Mouse (Mus musculus) adrenal gland, postnatal 10 days (tissue): ENCODE data around the gene Rnf38. TPM values are rescaled to one million over a fixed set of nuclear protein-coding genes. Genes with fewer than 3 reads are reported as not detected.
A peak's percentile ranks its signal among the peaks of the same experiment; 100 is the strongest.

Experiments used
- DNase-seq: peaks from one replicate; pipeline ENCODE4 v3.0.0; 2021; ENCODE audit warnings: mixed read lengths
- total RNA-seq, 2 experiments: library from RNA; stranded (reverse); gene quantifications; 2 replicates each; pipeline ENCODE4 v1.2.3; 2021

Rnf38 gene
- total RNA-seq, 2 experiments from 2014 or later, result 33.0 to 49.2 TPM

DNA sequence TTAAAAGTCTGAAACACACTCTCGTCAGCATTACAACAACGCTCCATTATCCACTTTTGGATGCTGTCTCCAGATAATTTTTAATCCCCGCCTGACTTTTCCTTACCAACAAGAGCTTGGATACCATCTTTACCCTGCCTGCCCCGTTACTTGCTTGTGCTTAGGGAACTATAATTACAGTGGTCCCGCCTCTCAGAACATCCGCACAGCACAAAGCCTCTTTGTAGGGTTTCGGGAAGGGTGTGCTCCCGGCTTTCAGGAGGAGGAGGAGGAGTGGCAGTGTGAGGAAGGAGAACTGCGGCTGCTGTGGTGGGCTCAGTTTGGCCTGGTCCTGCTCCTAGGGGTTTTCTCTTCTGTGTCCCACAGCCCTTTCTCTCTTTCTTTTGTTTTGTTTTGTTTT is 9.4 kb downstream of the Rnf38 start:
- no peak for DNase-seq

DNA sequence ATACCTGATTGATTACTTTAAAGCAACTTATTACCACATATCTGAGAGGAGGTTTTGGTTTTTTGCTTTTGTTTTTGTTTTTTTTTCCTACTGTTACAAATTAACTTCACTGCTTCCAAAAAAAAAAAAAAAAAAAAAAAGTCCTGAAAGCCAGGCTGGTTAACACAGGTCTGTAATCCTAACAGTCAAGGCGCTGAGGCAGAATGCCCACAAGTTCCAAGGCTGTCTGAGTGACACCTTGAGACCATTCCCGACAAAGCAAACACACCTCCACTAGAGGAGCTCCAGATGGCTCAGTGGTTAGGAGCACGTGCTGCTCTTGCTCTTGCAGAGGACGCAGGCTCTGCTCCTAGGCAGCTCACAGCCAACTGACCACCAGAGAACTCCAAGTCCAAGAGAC is 10.1 kb downstream of the Rnf38 start:
- DNase-seq, result no peak

DNA sequence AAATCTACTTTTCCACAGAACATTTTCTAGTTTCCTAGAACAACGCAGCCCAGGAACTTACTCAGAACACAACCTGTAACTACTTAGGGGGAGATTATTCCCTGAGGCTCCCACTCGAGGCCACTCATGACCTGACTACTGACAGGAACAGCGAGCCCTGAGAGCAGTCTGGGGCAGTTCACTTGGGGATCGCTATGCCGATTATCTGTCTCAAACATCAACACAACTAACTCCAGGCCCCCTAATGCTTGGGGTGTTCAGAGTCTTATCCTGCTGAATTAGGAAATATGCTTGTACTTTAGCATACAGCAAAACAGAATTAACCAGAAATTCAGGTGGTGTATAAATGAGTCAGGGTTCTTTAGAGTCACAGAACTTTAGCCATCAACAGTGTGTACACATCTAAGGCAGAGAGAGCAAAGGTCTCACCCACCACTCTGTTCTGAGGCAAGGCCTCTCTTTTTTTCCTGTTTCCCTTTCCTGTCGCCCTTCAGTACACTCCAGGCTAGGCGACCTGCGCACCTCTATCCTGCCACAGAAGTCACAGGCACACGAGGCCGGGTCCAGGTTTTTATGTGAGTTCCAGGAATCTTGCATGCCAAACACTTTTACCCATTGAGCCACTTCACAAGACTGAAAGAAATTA is 16.7 kb downstream of the Rnf38 start:
- DNase-seq, result no peak

DNA sequence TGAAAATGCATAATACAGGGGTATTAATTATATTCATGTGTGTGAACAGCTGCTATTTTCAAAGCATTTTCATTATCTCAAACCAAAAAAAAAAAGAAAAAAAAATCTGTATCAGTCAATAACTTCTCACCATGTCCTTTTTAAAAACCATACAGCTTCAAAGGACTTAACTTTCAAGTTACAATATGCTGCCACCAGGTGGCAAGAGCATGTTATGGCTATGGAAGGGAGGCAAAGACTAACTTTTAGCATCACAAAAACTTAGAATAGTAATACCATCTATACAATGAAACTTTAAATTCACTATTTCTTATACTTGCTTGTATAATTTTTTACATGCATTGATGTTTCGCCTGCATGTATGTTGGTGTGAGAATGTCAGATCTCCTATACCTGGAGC is 33.6 kb downstream of the Rnf38 start:
- DNase-seq, result peak; percentile 42

DNA sequence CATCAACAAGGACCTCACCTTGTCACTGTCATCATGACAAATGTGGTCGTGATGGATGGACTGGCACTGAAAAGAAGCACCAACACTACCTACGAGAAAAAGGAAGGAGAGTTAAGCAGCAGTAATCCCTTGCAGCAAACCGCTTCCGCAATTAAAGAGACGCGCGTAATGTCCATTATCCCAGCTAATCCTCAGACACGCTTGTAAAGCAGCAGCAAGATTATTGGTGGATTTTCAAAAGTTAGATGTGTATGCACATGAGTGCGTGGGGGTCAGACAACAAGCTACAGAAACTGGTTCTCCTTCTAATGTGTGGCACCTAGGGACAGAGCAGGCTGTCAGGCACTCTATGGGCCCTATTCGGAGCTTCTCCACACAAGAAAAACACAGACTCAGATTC is 46.2 kb downstream of the Rnf38 start:
- DNase-seq, result no peak

DNA sequence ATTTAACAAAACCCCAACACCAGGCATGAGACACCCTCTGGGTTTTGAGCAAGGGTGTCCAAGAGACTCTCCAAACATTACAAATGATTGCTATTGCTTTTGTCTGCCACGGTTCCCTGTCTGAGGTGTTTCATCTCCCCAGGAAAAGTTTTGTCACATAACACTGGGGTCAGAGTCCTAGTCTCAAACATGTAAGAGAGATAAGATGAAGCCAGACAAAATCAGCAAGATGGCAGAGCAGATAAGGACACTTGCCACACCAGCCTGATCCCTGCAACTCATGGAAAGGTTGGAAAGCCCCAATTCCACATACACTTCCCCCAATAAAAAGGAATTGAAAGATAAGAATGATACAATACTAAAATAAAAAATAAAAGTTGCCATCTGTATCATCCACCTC is 49.7 kb downstream of the Rnf38 start:
- no peak for DNase-seq

DNA sequence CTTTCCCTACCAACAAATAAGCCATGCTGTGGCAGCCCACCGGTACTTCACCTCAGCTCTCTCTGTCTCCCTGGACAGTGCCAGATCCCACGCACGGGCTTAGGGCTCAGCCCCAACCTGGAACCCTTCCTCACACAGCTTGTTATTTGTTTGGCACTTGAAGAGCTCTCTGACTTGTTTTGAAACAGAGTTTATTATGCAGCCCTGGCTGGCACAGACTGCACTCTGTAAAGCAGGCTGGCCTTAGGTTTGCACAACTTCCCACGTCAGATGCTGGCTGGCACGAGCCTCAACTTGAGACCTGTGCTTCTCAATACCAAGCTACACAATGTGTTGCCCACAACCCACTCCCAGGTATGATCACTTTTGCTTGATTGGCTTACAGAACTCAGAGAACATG is 53.8 kb downstream of the Rnf38 start:
- DNase-seq, result peak; percentile 69

DNA sequence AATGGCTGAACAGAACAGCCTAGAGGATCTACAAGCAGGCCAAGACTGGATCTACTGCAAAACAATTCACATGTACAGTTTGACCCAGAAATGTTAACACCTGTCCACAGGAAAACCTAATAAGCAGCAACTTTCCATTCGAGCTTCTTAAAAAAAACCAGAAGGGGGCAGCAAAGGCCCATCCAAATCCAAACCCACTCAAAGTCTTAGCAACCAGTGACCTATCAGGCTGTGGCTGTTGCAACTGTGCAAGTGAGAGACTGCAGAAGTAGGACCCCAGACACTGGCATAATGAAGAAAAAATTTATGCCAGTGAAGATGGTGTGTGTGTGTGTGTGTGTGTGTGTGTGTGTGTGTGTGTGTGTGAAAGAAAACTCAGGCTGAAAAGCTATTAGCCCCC is 60.4 kb downstream of the Rnf38 start:
- peak; percentile 59 for DNase-seq

DNA sequence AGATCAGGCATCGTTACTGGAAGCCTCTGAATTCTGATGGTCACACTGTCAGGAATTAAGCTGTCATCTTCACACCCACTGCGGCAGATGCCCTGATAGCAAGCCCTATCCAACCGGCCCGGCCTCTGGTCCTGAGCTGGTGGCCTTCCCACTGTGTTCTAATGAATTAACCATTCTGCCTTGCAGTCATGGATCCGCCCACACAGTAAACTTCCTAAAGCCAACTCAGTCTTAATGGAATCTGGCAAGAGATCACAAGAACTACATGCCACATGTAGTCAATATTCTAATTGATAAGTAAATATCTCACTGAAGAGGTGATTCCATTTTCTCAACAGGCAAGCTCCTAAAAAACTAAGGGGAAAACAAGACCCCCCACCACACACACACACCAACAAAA is 60.9 kb downstream of the Rnf38 start:
- DNase-seq, result no peak

DNA sequence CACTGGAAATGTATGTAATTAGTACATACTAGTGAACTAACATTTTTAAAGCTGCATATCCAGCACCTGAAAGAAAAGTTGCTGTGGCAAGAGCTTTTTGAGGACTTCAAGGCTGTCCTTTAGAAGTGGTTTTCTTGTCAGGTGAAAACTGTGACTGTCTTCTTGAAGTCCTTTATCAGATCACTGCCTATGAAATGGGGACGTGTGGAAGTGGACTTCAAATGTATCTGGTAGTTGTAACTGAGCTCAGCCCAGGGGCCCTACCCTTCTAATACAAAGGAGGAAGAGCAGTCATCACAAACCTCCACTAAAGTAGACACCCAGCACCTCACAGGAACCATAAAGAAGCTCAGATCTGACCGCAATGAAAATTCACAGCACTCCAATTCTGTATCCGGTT is 63.7 kb downstream of the Rnf38 start:
- no peak for DNase-seq

DNA sequence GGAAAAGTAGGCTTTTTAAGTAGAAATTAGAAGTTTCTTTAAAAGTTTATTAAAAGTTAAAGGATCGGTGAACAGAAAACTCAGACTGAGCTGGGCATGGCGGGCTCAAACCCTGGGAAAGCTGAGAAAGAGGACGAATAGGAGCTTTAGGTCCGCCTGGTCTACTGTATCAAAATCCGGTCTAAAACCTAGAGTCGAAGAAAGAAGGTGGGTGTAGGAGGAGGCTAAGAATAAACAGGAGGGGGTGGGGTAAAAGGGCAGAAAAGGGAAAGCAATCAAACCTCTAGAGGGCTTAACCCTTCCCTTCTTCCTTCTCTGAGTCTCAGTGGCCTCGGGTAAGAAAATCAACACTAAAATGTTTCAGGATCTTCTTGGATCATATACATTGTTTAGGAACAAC is 64.8 kb downstream of the Rnf38 start:
- DNase-seq, result no peak

DNA sequence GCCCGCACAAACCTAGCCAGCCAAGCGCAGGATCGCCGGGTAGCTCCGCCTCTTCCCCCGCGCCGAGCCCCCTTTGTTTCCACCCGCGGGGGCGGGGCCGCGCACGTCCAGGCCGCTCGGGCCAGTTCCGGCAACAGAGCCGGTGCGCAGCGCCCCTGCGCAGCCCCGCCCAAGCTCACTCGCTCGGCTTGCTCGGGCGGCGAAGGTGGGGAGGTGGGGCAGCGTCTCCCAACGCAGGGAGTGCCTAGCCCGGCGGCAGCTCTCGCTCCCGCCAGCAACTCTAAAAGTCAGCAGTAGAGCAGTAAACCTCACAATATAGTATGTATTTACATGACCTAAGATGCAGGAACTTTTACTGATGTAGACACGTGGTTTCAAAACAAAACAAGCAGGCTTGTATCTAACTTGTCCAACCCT is 65.3 kb downstream of the Rnf38 start:
- DNase-seq, result peak; percentile 98

DNA sequence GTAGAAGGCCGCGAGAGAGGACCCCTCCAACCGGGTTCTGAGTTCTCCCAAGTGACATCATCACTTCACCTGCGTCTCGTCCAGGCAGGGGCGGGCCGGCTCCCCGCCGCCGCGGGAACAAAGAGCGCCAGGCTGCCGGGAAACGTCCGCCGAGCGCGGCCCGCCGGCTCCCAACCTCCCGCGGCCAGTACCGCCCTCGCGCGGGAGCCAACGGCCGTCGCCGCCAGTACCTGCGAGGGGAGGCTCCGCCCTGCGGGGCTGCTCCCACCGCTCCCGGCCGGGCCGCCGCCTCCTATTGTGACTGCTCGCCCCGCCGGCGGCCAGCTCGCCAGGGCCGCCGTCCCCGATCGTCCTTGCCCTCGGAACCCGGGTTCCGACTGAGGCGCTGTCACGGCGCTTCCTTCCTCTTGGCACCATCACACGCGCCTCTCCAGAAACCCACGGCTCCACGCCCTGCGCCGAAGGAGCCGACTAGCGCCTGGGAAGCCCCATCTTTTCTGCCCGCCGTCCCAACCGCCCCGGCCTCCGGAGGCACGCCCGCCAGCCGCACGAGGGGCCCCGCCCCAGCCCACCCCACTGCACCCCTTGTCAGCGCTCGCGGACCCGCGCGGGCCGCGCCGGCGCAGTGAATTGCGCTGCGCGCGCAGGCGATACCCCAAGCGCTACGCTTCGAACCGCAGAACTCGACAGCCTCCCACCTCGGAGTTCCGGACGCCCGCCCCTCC is 66.0 kb downstream of the Rnf38 start:
- peak; percentile 90 for DNase-seq

DNA sequence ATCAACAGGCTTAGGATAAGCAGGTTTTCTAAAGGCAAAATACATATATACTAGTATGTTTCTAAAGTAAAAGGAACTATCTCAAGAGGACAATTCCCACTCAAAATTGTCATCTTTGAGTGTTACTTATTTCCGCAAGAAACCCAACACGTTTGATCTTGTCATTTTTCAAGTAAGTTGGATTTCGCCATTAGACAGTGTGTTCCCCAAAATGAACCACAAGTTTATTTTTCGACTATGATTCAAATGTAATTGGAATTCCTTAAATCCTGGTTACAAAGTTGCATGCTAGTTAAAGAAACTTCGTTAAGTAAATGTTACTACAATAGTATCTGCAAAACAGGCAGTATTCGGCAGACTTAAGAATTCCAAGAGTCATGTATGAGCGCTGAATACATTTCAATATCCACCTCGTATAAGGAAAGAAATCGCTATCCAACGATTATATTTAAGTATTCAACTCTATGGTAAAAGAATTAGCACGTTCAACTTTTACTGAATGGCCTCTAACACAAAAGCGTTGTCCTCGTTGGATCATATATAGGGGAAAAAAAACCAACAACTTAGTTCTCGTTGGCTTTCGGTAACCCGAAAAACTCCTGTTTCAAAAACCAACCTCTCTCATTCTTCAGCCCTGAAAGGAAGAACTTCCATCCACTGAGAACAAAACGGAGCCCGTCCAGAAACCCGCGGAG is 66.7 kb downstream of the Rnf38 start:
- no peak for DNase-seq

DNA sequence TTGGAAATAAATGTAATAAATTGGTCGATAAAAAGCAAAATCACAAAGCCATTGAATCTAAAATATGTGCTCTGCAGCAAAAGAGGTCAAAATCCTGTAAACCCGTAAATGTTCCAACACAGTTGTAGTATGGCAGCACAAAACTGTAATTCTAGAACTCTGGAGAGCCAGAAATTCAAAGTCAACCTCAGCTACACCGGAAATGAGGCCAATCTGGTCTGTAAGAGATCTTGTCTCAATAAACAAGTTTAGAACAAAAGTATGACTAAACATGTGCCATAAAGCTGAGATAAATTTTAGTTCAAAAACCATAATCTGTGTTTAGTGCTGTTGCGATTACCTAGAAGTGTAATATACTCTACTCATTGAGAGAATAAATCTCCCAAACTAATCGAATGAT is 69.0 kb downstream of the Rnf38 start:
- DNase-seq, result no peak

DNA sequence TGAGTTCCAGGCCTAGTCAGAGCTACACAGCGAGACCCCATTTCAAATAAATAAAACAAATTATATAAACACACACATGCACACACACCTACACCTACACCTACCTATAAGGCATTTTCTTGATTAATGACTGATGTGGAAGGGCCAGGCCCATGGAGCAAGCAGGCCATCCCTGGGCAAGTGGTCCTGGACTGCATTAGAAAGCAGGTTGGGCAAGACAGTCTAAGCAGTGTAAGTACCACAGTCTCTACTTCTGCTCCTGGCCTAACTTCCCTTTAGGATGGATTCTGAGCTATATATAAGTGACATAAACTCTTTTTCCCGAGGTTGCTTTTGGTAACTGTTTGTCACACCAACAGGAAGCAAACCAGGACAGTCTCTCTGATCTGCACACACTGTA is 70.6 kb downstream of the Rnf38 start:
- no peak for DNase-seq

DNA sequence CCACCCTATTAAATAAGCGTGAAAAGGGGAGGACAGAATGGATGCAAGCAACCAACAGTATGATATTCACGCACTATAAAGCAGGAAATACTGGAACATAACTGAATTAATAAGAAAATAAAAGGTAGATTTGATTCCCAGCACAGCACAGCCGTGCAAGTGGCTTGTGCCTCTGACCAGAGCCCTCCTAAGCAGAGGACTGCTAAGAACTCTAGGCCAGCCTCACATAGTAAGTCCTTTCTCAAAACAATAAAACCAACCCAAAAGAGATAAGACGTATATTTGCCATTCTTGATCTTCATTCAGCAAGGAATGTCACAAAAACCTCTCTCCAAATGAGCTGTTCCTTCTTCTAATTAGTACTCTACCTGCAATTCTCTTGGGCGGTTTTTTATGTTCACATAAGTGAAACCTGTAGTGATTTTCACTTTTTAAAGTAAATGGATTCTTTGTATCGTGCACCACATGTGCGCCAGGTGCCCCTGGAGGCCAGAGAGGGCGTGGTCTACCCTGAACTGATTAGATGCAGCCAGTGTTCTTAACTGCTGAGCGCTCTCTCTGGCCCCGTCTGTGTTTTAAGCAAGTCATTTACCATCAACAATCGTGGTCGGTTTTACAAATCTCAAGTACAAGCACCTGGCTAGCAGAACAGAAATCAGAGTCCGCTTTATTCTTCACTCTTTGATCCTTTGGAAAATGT is 72.4 kb downstream of the Rnf38 start:
- no peak for DNase-seq

DNA sequence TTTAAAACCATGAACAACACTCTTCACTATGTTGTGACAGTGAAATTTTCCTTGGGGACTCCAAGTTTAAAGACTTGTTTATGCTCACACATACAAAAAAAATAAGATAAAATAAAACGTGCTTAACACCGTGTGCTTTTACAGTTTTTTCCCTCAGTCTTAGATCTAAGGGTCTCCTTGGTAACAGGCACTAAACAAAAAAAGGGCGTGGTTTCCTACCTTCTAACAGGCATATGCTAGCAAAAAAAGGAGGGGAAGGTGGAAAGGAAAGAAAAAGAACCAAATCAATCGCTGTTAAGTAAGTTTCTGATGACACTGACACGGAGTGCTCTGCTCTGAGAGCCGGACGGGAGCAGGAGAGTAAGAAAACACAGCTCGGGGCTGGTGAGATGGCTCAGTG is 73.8 kb downstream of the Rnf38 start:
- no peak for DNase-seq

DNA sequence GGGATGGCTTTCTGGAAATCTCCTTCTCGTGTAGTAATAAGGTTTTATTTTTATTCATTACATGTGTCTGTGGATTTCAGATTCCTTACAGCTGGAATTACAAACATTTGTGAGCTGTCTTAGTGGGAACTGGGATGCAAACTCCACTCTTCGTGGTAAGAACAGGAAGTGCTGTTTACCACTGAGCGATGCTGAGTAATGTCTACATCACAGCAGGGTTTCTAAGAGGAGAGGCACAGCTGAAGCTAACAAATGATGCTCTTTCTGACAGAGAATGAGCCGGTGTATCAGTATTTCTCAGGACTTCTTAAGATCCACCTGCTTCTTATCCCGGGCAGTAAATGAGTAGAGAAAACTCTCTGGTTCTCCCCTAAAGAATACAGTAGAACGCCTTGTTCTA is 77.1 kb downstream of the Rnf38 start:
- no peak for DNase-seq

DNA sequence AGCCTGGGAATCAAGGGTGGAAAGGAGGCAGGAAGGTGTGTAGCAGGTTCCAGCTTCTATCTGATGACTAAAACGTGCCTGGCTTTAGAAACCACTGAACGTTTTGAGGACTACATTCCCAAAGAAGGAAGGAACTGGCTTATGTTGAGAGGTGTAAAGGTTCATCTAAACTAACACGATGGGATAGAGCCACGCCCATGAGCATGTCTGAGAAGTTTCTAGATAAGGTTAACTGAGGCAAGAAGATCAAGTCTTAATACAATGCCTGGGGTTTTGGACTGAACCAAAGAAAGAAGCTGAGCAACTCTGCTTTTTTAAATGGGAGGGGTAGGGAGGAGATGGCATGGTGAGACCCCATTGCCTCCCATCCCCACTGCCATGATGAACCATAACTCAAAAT is 78.7 kb downstream of the Rnf38 start:
- DNase-seq, result no peak

DNA sequence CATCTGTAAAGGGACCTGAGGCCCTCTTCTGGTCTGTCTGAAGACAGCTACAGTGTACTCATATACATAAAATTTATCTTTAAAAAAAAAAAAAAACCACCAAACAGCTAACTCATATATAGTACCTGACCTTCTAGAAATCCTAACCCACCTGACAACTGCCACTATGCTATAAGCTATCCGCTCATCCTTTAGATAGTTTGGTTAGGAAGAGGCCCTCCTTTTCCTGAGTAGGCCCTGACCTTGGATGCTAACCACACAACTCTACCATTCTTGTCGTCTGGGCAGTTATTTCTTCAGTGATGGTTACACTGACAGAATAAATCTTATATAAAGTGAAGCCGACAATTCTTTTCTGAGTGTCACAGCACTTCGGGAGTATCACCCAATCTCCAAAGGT is 80.7 kb downstream of the Rnf38 start:
- no peak for DNase-seq

DNA sequence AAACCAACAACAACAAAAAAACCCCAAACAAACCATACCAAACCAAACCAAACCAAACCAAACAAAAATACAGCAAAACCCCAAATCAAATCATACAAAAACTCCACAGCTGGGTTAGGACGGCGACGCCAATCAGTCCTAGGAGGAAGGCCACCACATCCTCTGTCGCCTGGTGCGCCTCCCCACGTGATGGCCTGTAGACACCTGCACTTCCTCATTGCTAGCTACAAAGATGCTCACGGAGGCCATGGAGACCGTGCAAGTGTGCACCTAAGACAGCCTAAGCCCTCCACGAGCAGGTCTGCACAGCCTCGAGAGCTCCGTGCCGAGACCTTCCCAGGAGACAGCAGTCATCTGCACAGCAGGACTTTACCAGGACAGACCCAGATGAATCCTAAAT is 106.8 kb downstream of the Rnf38 start:
- no peak for DNase-seq
